Mouse (Mus musculus) macrophage (primary cell): ENCODE measurements around the gene Dffa. TPM values are rescaled to one million over a fixed set of nuclear protein-coding genes. Genes with fewer than 3 reads are reported as not detected.
A peak's percentile ranks its signal among the peaks of the same experiment; 100 is the strongest.

Source experiments
- H3K27ac ChIP-seq: fragments of 350-480 bp; formaldehyde crosslinking; 2 replicates; pipeline ENCODE4 v1.9.0; 2021
- H3K36me3 ChIP-seq: fragments of 350-480 bp; formaldehyde crosslinking; 2 replicates; pipeline ENCODE4 v1.9.0; 2021; ENCODE audit errors: inconsistent target
- H3K4me3 ChIP-seq: fragments of 350-480 bp; formaldehyde crosslinking; 2 replicates; pipeline ENCODE4 v1.9.0; 2021; ENCODE audit errors: inconsistent target
- H3K79me2 ChIP-seq: fragments of 350-480 bp; formaldehyde crosslinking; 2 replicates; pipeline ENCODE4 v1.9.0; 2021; ENCODE audit errors: inconsistent target
- WGBS: methylation state at CpG from one replicate; pipeline ENCODE4 v1.1.7; 2026; ENCODE audit warnings: inconsistent platforms; ENCODE audit not compliant: missing documents; 5-methylcytosine and 5-hydroxymethylcytosine counted together
- polyA plus RNA-seq: library from polyadenylated mRNA; stranded (reverse); fragments of 250-400 nt; gene quantifications from 3 replicates; pipeline ENCODE4 v1.2.4, GENCODE M21; 2018; ENCODE audit warnings: inconsistent platforms
- total RNA-seq, 78 experiments: library from RNA; depleted of rRNA; stranded (reverse); fragments of 250-400 nt; gene quantifications; 1 replicate in 9 of 78; 2 replicates in 24 of 78; 3 replicates in 43 of 78; 4 replicates in 2 of 78; pipeline ENCODE4 v1.2.4; 2018; ENCODE audit warnings: inconsistent platforms in 56 of 78

Dffa gene
- 10 to 100 TPM in 15 of 26 experiments, 1 to 10 TPM in 11; 3.8 to 24.3 (median 12.2) TPM for total RNA-seq (2018; cell fraction: chromatin; rRNA removed)
- 10 to 100 TPM; 15.4 to 26.7 (median 20.1) TPM for total RNA-seq (2018; cell fraction: cytosol; rRNA removed)
- 10 to 100 TPM in 19 of 26 experiments, 1 to 10 TPM in 7; 4.5 to 25.9 (median 14.1) TPM for total RNA-seq (2018; cell fraction: nucleus; rRNA removed)
- polyA plus RNA-seq = 13.1 to 22.2 TPM (median 19.3 TPM) in 3 replicates

DNA sequence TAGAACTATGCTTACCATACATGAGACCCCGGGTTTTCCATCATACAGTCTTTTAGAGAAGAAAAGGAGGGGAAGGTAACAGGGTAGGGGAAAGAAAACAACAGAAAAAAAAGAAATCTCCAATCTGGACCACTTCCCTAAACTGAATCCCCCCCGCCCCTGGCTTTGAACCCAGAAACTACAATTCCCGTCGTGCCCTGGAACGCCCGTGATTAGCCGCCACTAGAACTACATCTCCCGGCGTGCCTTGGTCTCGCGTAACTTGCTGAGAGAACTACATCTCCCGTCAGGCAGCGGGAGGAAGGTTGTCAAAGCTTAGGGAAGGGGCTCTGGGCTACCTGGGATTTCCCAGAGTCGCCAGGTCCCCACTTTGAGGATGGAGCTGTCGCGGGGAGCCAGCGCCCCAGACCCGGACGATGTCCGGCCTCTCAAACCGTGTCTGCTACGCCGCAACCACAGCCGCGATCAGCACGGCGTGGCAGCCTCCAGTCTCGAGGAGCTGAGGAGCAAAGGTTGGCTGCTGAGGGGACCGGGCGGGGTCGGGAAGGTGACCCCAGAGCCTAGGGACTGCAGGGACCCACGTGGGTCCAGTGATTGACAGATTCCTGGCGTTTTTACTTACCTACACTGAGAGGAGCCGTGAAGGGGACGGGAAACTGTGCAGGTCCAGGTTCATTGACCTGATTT lies at the start of gene Dffa:
Gene Dffa (plus strand): TSS at position 272 of the 687 bp plus-strand sequence.
- Histone ChIP-seq H3K79me2 (peaks cover 3% of the 10 kb centered on the region), H3K4me3 (peak within 1 kb of the TSS; percentile 74), H3K27ac (no peak within 1 kb of the TSS), H3K36me3 (no peaks in the 10 kb centered on the region; the same call in 1 of the 2 replicates)
- WGBS = under 1% methylated on average over 29 of the region's 35 CpGs

GRCm38 (mm10) chr4:149055847-149056246 lies 48.1 kb upstream of the Dffa start:
- WGBS = 63% methylated on average over 5 of the region's 6 CpGs
- Histone ChIP-seq H3K36me3 (no peaks in the 10 kb centered on the region), H3K4me3 (no peak overlapping the region), H3K27ac (no peak overlapping the region), H3K79me2 (peaks cover 38% of the 10 kb centered on the region; the same call in 1 of the 2 replicates)

DNA sequence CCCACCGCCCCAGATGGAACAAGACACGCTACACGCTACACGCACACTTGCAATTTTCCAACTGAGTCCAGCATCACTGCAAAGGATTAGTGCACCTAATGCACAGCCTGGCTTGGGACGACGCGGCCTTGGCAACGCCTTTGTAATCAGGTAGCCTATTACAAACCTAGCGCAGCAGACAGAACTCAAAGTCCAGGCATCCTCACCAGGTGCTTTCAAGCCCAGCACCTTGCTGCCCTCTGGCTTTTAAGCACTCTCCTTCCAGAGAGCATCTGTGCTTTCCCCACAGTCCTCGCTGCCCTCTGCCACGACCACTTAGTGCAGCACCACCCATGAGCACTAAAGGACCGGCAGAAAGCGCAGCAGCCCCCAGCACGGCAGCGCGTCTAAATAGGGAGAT lies 47.0 kb upstream of the Dffa start:
- Histone ChIP-seq H3K36me3 (no peaks in the 10 kb centered on the region), H3K27ac (no peak overlapping the region)
- 97% methylated on average over 16 of the region's 16 CpGs for WGBS

GRCm38 (mm10) chr4:149057470-149057869 lies 46.5 kb upstream of the Dffa start:
- Histone ChIP-seq H3K36me3 (no peaks in the 10 kb centered on the region), H3K79me2 (peaks cover 54% of the 10 kb centered on the region; the same call in 1 of the 2 replicates), H3K4me3 (no peak overlapping the region), H3K27ac (no peak overlapping the region)
- 89% methylated on average over 14 of the region's 14 CpGs for WGBS

More for the DNA sequence above, 47.0 kb upstream of the Dffa start:
- Histone ChIP-seq H3K79me2 (peaks cover 49% of the 10 kb centered on the region; the same call in 1 of the 2 replicates), H3K4me3 (no peak overlapping the region)

GRCm38 (mm10) chr4:149058298-149058697 lies 45.6 kb upstream of the Dffa start:
- Histone ChIP-seq H3K4me3 (no peak overlapping the region), H3K79me2 (peaks cover 55% of the 10 kb centered on the region; the same call in 1 of the 2 replicates), H3K27ac (no peak overlapping the region), H3K36me3 (no peaks in the 10 kb centered on the region)
- WGBS = 96% methylated on average over 7 of the region's 7 CpGs

GRCm38 (mm10) chr4:149059713-149060112 lies 44.2 kb upstream of the Dffa start:
- peaks cover 55% of the 10 kb centered on the region; the same call in 1 of the 2 replicates for H3K79me2 ChIP-seq
- H3K4me3 ChIP-seq = no peak overlapping the region
- no peaks in the 10 kb centered on the region for H3K36me3 ChIP-seq
- no peak overlapping the region for H3K27ac ChIP-seq
- WGBS = 87% methylated on average over 9 of the region's 9 CpGs

- H3K4me3 ChIP-seq = no peak overlapping the region
- peaks cover 55% of the 10 kb centered on the region; the same call in 1 of the 2 replicates for H3K79me2 ChIP-seq
- WGBS = 85% methylated on average over 14 of the region's 14 CpGs
- no peaks in the 10 kb centered on the region for H3K36me3 ChIP-seq
- no peak overlapping the region for H3K27ac ChIP-seq
These were observed 43.1 kb upstream of the Dffa start for GRCm38 (mm10) chr4:149060621-149061431.

- H3K36me3 ChIP-seq = no peaks in the 10 kb centered on the region
- H3K4me3 ChIP-seq = no peak overlapping the region
- peaks cover 55% of the 10 kb centered on the region; the same call in 1 of the 2 replicates for H3K79me2 ChIP-seq
- H3K27ac ChIP-seq = no peak overlapping the region
- 91% methylated on average over 11 of the region's 13 CpGs for WGBS
These were observed 42.6 kb upstream of the Dffa start for GRCm38 (mm10) chr4:149061432-149061718.

DNA sequence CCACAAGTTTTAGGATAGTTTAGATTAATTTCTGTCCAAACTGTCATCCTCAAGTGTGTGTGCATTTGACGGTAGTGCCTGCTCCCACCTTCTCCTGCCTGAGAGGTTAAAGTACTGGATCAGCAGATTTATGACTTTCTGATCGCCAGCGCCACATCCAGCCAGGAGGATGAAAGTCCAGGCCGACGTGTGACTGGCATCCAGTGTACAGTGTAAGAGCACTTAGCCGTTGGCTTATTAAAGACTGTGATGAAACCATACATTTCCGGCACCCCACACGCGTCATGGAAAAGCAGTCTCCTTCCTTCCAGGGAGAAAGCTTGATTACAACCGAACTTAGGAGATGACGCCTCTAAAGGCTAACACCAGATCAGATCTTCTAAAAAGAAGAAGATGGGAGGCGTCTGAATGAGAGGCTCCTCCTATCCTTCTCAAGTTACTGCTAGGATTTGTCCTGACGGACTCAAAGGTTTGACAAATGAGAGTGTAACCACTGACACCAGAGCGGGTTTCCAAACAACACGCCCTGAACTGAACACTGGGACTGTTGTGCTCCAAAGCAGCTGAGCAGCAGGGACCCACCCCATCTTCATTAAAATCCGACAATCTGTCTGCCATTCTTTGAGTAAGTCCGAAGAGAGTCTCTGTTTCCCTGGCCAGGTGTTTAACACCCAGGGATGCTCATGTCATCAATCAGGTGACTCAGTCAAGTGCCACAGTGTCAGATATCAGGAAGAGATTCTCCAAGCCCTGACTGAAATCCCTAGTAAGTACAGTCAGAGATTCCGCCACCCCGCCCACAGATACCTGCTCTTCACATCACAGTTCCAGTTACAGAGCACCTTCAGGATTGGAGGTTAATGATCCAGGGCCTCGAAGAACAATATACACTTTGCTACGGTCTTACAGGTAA lies 41.3 kb upstream of the Dffa start:
- Histone ChIP-seq H3K79me2 (peaks cover 47% of the 10 kb centered on the region; the same call in 1 of the 2 replicates), H3K4me3 (no peak overlapping the region), H3K36me3 (no peaks in the 10 kb centered on the region), H3K27ac (no peak overlapping the region)
- 94% methylated on average over 21 of the region's 21 CpGs for WGBS

GRCm38 (mm10) chr4:149064061-149064854 lies 39.7 kb upstream of the Dffa start:
- H3K4me3 ChIP-seq = no peak overlapping the region
- peaks cover 31% of the 10 kb centered on the region; the same call in 1 of the 2 replicates for H3K79me2 ChIP-seq
- no peak overlapping the region for H3K27ac ChIP-seq
- H3K36me3 ChIP-seq = no peaks in the 10 kb centered on the region
- WGBS = 84% methylated on average over 23 of the region's 23 CpGs

DNA sequence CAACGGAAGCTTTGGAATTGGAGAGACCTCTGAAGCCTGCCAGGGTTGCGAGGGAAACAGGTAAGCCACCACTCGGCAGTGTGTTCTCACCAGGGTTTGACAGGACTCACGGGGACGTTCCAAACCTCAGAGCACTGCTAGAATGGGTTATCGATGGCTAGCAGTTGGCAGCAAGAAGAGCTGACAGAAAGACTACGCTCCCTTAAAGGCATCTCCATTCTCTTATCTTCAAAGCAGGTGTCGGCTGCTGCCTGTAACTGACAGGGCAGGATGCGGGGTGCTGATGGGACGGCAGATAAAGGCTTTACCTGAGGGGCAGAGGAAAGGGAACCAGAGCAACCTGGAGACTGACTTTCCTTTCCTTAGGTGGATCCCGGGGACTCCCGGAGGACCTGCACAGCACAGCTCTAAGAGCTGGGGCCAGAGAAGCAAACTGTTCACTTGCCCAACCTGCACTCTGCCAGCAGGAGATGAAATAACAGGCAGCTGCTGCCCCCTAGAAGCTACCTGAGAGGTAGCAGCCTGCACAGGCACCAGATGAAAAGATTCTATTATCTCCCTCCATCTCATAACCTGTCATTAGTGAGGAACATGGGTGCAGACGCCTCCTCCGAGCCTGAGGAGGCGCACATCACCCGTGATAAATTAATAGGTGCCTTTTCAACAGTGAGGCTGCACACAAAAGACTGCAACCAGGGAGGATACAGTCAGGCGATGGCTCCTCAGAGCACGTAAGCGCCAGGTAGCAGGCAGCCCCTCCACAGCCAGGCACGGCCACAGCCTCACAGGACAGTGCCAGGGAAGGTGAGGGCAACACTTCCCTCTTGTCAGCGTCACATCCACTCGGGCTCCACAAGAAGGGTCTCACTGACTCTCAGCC lies 37.0 kb upstream of the Dffa start:
- Histone ChIP-seq H3K79me2 (peaks cover 6% of the 10 kb centered on the region; the same call in 1 of the 2 replicates), H3K36me3 (no peaks in the 10 kb centered on the region)
- WGBS = 90% methylated on average over 20 of the region's 22 CpGs

GRCm38 (mm10) chr4:149075073-149075472 lies 28.9 kb upstream of the Dffa start:
- no peak overlapping the region for H3K4me3 ChIP-seq
- H3K36me3 ChIP-seq = peaks cover 7% of the 10 kb centered on the region; the same call in 1 of the 2 replicates
- WGBS = 94% methylated on average over 13 of the region's 13 CpGs
- no peak overlapping the region for H3K27ac ChIP-seq
- peaks cover 30% of the 10 kb centered on the region; the same call in 1 of the 2 replicates for H3K79me2 ChIP-seq

More for the DNA sequence above, 37.0 kb upstream of the Dffa start:
- Histone ChIP-seq H3K27ac (no peak overlapping the region), H3K4me3 (no peak overlapping the region)
